Mouse (Mus musculus) embryonic fibroblast, embryonic 13.5 days (primary cell): ENCODE measurements around the gene Mcm5.

ENCODE experiments used
- CTCF ChIP-seq: IDR thresholded peaks from 2 replicates; pipeline ENCODE4 v1.5.1; 2011; ENCODE audit warnings: mild to moderate bottlenecking, control low read depth, low read length, moderate library complexity, borderline replicate concordance; ENCODE audit not compliant: insufficient read depth
- POLR2A ChIP-seq: IDR thresholded peaks from 2 replicates; pipeline ENCODE4 v1.6.1; 2011; ENCODE audit warnings: low read depth, mild to moderate bottlenecking, control low read depth, low read length, moderate library complexity

- TF ChIP-seq CTCF: no peak
- TF ChIP-seq POLR2A: no peak
These were observed 24.0 kb downstream of the Mcm5 start for GRCm38 (mm10) chr8:75133399-75133798.
